Mouse (Mus musculus) neural tube, embryonic 12.5 days (tissue): ENCODE data around the gene Zmiz1. TPM values are rescaled to one million over a fixed set of nuclear protein-coding genes. Genes with fewer than 3 reads are reported as not detected.

Experiments
- ATAC-seq: fragments of 200-750 bp; cut with Nextera tagmentation; 2 replicates; pipeline ENCODE4 v1.8.0; 2017; ENCODE audit warnings: low read depth, mild to moderate bottlenecking, moderate TSS enrichment, moderate library complexity; ENCODE audit not compliant: low FRiP score
- H3K27ac ChIP-seq: fragments of 300-500 bp; sonication (generic); 2 replicates; pipeline ENCODE4 v1.5.1; 2016
- H3K27me3 ChIP-seq: fragments of 300-500 bp; sonication (generic); replicated peaks from 2 replicates; pipeline ENCODE4 v1.6.1; 2016; ENCODE audit warnings: mild to moderate bottlenecking
- H3K36me3 ChIP-seq: fragments of 300-500 bp; sonication (generic); 2 replicates; pipeline ENCODE4 v1.6.1; 2016; ENCODE audit warnings: mild to moderate bottlenecking
- H3K4me1 ChIP-seq: fragments of 300-500 bp; sonication (generic); 2 replicates; pipeline ENCODE4 v1.6.1; 2016
- H3K4me2 ChIP-seq: fragments of 300-500 bp; sonication (generic); replicated peaks from 2 replicates; pipeline ENCODE4 v1.6.1; 2016; ENCODE audit warnings: mild to moderate bottlenecking
- H3K4me3 ChIP-seq: fragments of 300-500 bp; sonication (generic); 2 replicates; pipeline ENCODE4 v1.5.1; 2016
- H3K9ac ChIP-seq: fragments of 300-500 bp; sonication (generic); 2 replicates; pipeline ENCODE4 v1.6.1; 2016; ENCODE audit warnings: mild to moderate bottlenecking
- H3K9me3 ChIP-seq: fragments of 300-500 bp; sonication (generic); 2 replicates; pipeline ENCODE4 v1.6.1; 2016; ENCODE audit warnings: mild to moderate bottlenecking
- WGBS: fragments of 180-500 bp; shearing (Covaris S2); methylation state at CpG from one replicate; pipeline ENCODE4 v1.1.7; 2016; 5-methylcytosine and 5-hydroxymethylcytosine counted together
- polyA plus RNA-seq: library from polyadenylated mRNA; unstranded; fragments of >200 nt; fragmentation: Nextera tagmentation; extraction: Ambion mirVana; gene quantifications from 2 replicates; pipeline ENCODE4 v1.2.1, GENCODE M21; 2016

The Zmiz1 gene
- polyA plus RNA-seq, 1 experiment from 2014 or later = 63.4 TPM

GRCm38 (mm10) chr14:25479841-25480252 lies 20.9 kb downstream of the Zmiz1 start:
- Histone ChIP-seq H3K27me3 (no peaks in the 10 kb centered on the region), H3K4me3 (no peak overlapping the region), H3K9me3 (no peaks in the 10 kb centered on the region), H3K36me3 (no peaks in the 10 kb centered on the region), H3K4me1 (peaks cover 97% of the 10 kb centered on the region), H3K9ac (no peak overlapping the region), H3K4me2 (peak overlapping the region; percentile 8; the same call in 1 of the 2 replicates), H3K27ac (no peak overlapping the region)
- no peak for ATAC-seq
- 66% methylated on average over 3 of the region's 3 CpGs for WGBS

GRCm38 (mm10) chr14:25480443-25480842 lies 21.5 kb downstream of the Zmiz1 start:
- Histone ChIP-seq H3K36me3 (no peaks in the 10 kb centered on the region), H3K27me3 (no peaks in the 10 kb centered on the region), H3K27ac (no peak overlapping the region), H3K9me3 (no peaks in the 10 kb centered on the region), H3K4me3 (no peak overlapping the region), H3K4me2 (no peak overlapping the region; the same call in 1 of the 2 replicates), H3K9ac (no peak overlapping the region), H3K4me1 (peaks cover 98% of the 10 kb centered on the region)
- no peak for ATAC-seq
- WGBS = 87% methylated on average over 4 of the region's 4 CpGs

- H3K27ac ChIP-seq = no peak overlapping the region
- H3K9ac ChIP-seq = no peak overlapping the region
- no peak overlapping the region for H3K4me3 ChIP-seq
- no peaks in the 10 kb centered on the region for H3K27me3 ChIP-seq
- no peaks in the 10 kb centered on the region for H3K36me3 ChIP-seq
- no peak overlapping the region; the same call in 1 of the 2 replicates for H3K4me2 ChIP-seq
- no peaks in the 10 kb centered on the region for H3K9me3 ChIP-seq
- peaks cover 99% of the 10 kb centered on the region for H3K4me1 ChIP-seq
- no peak for ATAC-seq
- WGBS = 57% methylated on average over 20 of the region's 20 CpGs
Measured at GRCm38 (mm10) chr14:25480916-25481666, 22.1 kb downstream of the Zmiz1 start.

- H3K4me1 ChIP-seq = peaks cover 99% of the 10 kb centered on the region
Measured at GRCm38 (mm10) chr14:25481667-25482331, 22.8 kb downstream of the Zmiz1 start.

GRCm38 (mm10) chr14:25482404-25482803 lies 23.4 kb downstream of the Zmiz1 start:
- Histone ChIP-seq H3K4me2 (no peak overlapping the region), H3K36me3 (no peaks in the 10 kb centered on the region), H3K4me3 (no peak overlapping the region), H3K27me3 (no peaks in the 10 kb centered on the region), H3K9me3 (no peaks in the 10 kb centered on the region), H3K4me1 (peaks cover 99% of the 10 kb centered on the region), H3K9ac (no peak overlapping the region), H3K27ac (no peak overlapping the region)
- 62% methylated on average over 5 of the region's 5 CpGs for WGBS
- no peak for ATAC-seq

More at GRCm38 (mm10) chr14:25481667-25482331, 22.8 kb downstream of the Zmiz1 start:
- H3K9ac ChIP-seq = no peak overlapping the region
- no peaks in the 10 kb centered on the region for H3K9me3 ChIP-seq
- no peak overlapping the region for H3K4me3 ChIP-seq
- H3K36me3 ChIP-seq = no peaks in the 10 kb centered on the region
- no peak overlapping the region for H3K27ac ChIP-seq
- no peak for ATAC-seq
- H3K4me2 ChIP-seq = no peak overlapping the region
- WGBS = 93% methylated on average over 11 of the region's 11 CpGs
- no peaks in the 10 kb centered on the region for H3K27me3 ChIP-seq

GRCm38 (mm10) chr14:25483285-25483684 lies 24.3 kb downstream of the Zmiz1 start:
- Histone ChIP-seq H3K4me3 (no peak overlapping the region), H3K4me2 (no peak overlapping the region), H3K9me3 (no peaks in the 10 kb centered on the region), H3K27ac (no peak overlapping the region), H3K36me3 (no peaks in the 10 kb centered on the region), H3K27me3 (no peaks in the 10 kb centered on the region), H3K4me1 (peaks cover 99% of the 10 kb centered on the region), H3K9ac (no peak overlapping the region)
- 91% methylated on average over 2 of the region's 2 CpGs for WGBS
- no peak for ATAC-seq

- 0 out of 2 replicates have a peak overlapping the region, but pooled peaks have one; percentile 16 for H3K4me2 ChIP-seq
- H3K4me1 ChIP-seq = peaks cover 96% of the 10 kb centered on the region
- no peak overlapping the region for H3K27ac ChIP-seq
- H3K4me3 ChIP-seq = no peak overlapping the region
- H3K36me3 ChIP-seq = no peaks in the 10 kb centered on the region
- H3K9ac ChIP-seq = no peak overlapping the region
- H3K27me3 ChIP-seq = no peaks in the 10 kb centered on the region
- ATAC-seq = no peak
- no peaks in the 10 kb centered on the region for H3K9me3 ChIP-seq
- WGBS = 43% methylated on average over 5 of the region's 5 CpGs
Measured at GRCm38 (mm10) chr14:25484049-25484448, 25.1 kb downstream of the Zmiz1 start.

GRCm38 (mm10) chr14:25486220-25486619 lies 27.2 kb downstream of the Zmiz1 start:
- H3K4me2 ChIP-seq = no peak overlapping the region
- H3K9ac ChIP-seq = no peak overlapping the region
- ATAC-seq = no peak
- H3K27me3 ChIP-seq = no peaks in the 10 kb centered on the region
- no peaks in the 10 kb centered on the region for H3K36me3 ChIP-seq
- H3K27ac ChIP-seq = no peak overlapping the region
- 77% methylated on average over 2 of the region's 2 CpGs for WGBS
- H3K9me3 ChIP-seq = no peaks in the 10 kb centered on the region
- no peak overlapping the region for H3K4me3 ChIP-seq
- peaks cover 95% of the 10 kb centered on the region for H3K4me1 ChIP-seq

GRCm38 (mm10) chr14:25486742-25487469 lies 27.9 kb downstream of the Zmiz1 start:
- Histone ChIP-seq H3K9me3 (no peaks in the 10 kb centered on the region), H3K9ac (no peak overlapping the region), H3K4me2 (no peak overlapping the region), H3K4me1 (peaks cover 95% of the 10 kb centered on the region), H3K4me3 (no peak overlapping the region), H3K27me3 (no peaks in the 10 kb centered on the region), H3K27ac (no peak overlapping the region), H3K36me3 (no peaks in the 10 kb centered on the region)
- no peak for ATAC-seq
- 76% methylated on average over 9 of the region's 9 CpGs for WGBS

GRCm38 (mm10) chr14:25487470-25487955 lies 28.5 kb downstream of the Zmiz1 start:
- H3K27me3 ChIP-seq = no peaks in the 10 kb centered on the region
- H3K9ac ChIP-seq = no peak overlapping the region
- no peak overlapping the region for H3K4me3 ChIP-seq
- peaks cover 95% of the 10 kb centered on the region for H3K4me1 ChIP-seq
- WGBS = 76% methylated on average over 7 of the region's 7 CpGs
- no peak overlapping the region for H3K27ac ChIP-seq
- no peak overlapping the region for H3K4me2 ChIP-seq
- no peak for ATAC-seq
- H3K36me3 ChIP-seq = no peaks in the 10 kb centered on the region
- no peaks in the 10 kb centered on the region for H3K9me3 ChIP-seq

- WGBS = 79% methylated on average over 6 of the region's 6 CpGs
- Histone ChIP-seq H3K9me3 (no peaks in the 10 kb centered on the region), H3K27ac (no peak overlapping the region), H3K36me3 (no peaks in the 10 kb centered on the region), H3K9ac (no peak overlapping the region), H3K4me3 (no peak overlapping the region), H3K27me3 (no peaks in the 10 kb centered on the region), H3K4me2 (no peak overlapping the region), H3K4me1 (peaks cover 96% of the 10 kb centered on the region)
- no peak for ATAC-seq
Measured at GRCm38 (mm10) chr14:25488097-25488613, 29.2 kb downstream of the Zmiz1 start.
